Mouse (Mus musculus): ENCODE measurements around the gene Slc13a1. TPM values are rescaled to one million over a fixed set of nuclear protein-coding genes. Genes with fewer than 3 reads are reported as not detected.

The Slc13a1 gene
- total RNA-seq, 2 experiments from 2014 or later: 0.31 to 0.37 TPM

- DNase-seq (ENCODE audit: low spot score in 2 of 2): no peak
- no peak for TF ChIP-seq CTCF (conservative IDR thresholded peaks at IDR 0.05)
- no peak overlapping the region for H3K4me3 ChIP-seq
- no peak overlapping the region for H3K27ac ChIP-seq
Measured at GRCm38 (mm10) chr6:24054086-24054710, 113.7 kb downstream of the Slc13a1 start.

DNA sequence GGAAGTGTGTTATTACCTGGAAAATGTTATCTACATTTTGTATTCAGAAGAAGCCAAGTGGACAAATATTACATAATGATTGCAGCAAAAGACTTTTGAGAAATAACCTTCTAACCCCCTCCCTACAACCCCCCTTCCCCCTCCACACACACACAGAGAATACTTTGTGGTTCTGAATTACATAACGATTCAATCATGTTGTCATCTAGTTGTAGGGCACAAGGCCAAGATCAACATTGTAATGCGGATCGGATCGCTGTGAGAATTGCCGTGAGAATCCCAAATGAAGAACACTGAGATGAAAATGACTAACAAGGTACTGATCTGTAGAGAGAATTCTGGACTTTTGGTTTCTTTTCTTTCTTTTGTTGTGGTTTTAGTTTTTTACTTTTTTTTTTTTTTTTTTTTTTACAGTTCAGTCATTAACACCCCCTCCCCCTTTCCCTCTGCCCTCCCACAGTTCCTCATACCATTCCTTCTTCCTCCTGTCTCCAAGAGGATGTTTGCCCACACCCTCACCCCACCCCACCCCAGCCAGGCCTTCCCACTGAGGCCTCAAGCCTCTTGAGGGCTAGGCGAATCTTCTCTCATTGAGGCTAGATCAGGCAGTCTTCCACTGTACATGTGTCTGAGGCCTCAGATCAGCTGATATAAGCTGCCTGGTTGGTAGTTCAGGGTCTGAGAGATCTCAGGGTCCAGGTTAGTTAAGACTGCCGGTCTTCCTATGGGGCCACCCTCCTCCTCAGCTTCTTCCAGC lies 120.7 kb downstream of the Slc13a1 start:
- TF ChIP-seq CTCF (conservative IDR thresholded peaks at IDR 0.05): no peak
- H3K27ac ChIP-seq: no peak overlapping the region
- no peak for DNase-seq (ENCODE audit: low spot score in 2 of 2)
- H3K4me3 ChIP-seq: no peak overlapping the region

GRCm38 (mm10) chr6:24043496-24043895 lies 124.4 kb downstream of the Slc13a1 start:
- Histone ChIP-seq H3K4me3 (no peak overlapping the region), H3K27ac (no peak overlapping the region)
- DNase-seq (ENCODE audit: low spot score in 2 of 2): no peak
- TF ChIP-seq CTCF (conservative IDR thresholded peaks at IDR 0.05): no peak

Small RNAs within 50 kb of the gene (microRNA-seq; reads per million reads assigned to microRNA genes)
- gene Gm26386: 0 reads per million in 2 experiments

Other genes with a start within 250 kb of the Slc13a1 start
- not detected for gene Tas2r118, start 198.0 kb downstream of the Slc13a1 start, total RNA-seq (2021)

Measured in layer of hippocampus, adult 2 months (tissue).